Mouse (Mus musculus) MEL (cell line): ENCODE results near the gene Ngb. TPM values are rescaled to one million over a fixed set of nuclear protein-coding genes. Genes with fewer than 3 reads are reported as not detected.

ENCODE experiments used
- DNase-seq: peaks from one replicate; pipeline ENCODE4 v3.0.0; 2011; ENCODE audit warnings: low read depth, low spot score
- H3K27ac ChIP-seq: 2 replicates; pipeline ENCODE4 v1.5.1; 2012; ENCODE audit warnings: low read depth, mild to moderate bottlenecking, control low read depth, low read length, moderate library complexity; ENCODE audit not compliant: control insufficient read depth
- H3K27me3 ChIP-seq, 2 experiments: fragments of 150-350 bp in 1 of 2; sonication (generic) in 1 of 2; 2 replicates each; pipeline ENCODE4 v1.6.1; 2012; ENCODE audit warnings: low read length in 2 of 2, mild to moderate bottlenecking in 2 of 2, improper control_type of control experiment in 1 of 2, moderate library complexity in 1 of 2; ENCODE audit not compliant: insufficient read depth in 2 of 2, control insufficient read depth in 1 of 2
- H3K36me3 ChIP-seq, 2 experiments: 2 replicates each; pipeline ENCODE4 v1.6.1; 2012 to 2014; ENCODE audit warnings: low read length in 2 of 2, improper control_type of control experiment in 1 of 2, inconsistent platforms in 1 of 2, mild to moderate bottlenecking in 1 of 2; ENCODE audit not compliant: insufficient read depth in 2 of 2, control insufficient read depth in 1 of 2
- H3K4me1 ChIP-seq, 2 experiments: fragments of 150-350 bp in 1 of 2; sonication (generic) in 1 of 2; 2 replicates each; pipeline ENCODE4 v1.6.1; 2012; ENCODE audit warnings: low read length in 2 of 2, improper control_type of control experiment in 1 of 2, mild to moderate bottlenecking in 1 of 2; ENCODE audit not compliant: insufficient read depth in 2 of 2, control insufficient read depth in 1 of 2
- H3K4me3 ChIP-seq, 2 experiments: fragments of 150-350 bp in 1 of 2; sonication (generic) in 1 of 2; 2 replicates each; pipeline ENCODE4 v1.5.1; 2012; ENCODE audit warnings: low read depth in 2 of 2, low read length in 2 of 2, mild to moderate bottlenecking in 2 of 2, moderate library complexity in 2 of 2, control low read depth in 1 of 2, improper control_type of control experiment in 1 of 2; ENCODE audit not compliant: control insufficient read depth in 1 of 2, insufficient read depth in 1 of 2
- H3K79me2 ChIP-seq: 2 replicates; pipeline ENCODE4 v1.6.1; 2012; ENCODE audit warnings: mild to moderate bottlenecking, low read length, moderate library complexity; ENCODE audit not compliant: control insufficient read depth, poor library complexity, insufficient read depth
- H3K9ac ChIP-seq: 2 replicates; pipeline ENCODE4 v1.6.1; 2012; ENCODE audit warnings: low read depth, mild to moderate bottlenecking, control low read depth, low read length, moderate library complexity; ENCODE audit not compliant: control insufficient read depth, poor library complexity, severe bottlenecking
- H3K9me3 ChIP-seq: fragments of 150-350 bp; sonication (generic); replicated peaks from 2 replicates; pipeline ENCODE4 v1.6.1; 2012; ENCODE audit warnings: mild to moderate bottlenecking, low read length, improper control_type of control experiment, moderate library complexity; ENCODE audit not compliant: insufficient read depth
- CHD1 ChIP-seq: IDR thresholded peaks from 2 replicates; pipeline ENCODE4 v1.6.1; 2012; ENCODE audit warnings: low read depth, mild to moderate bottlenecking, inconsistent platforms, low read length, improper control_type of control experiment
- E2F4 ChIP-seq: IDR thresholded peaks from 2 replicates; pipeline ENCODE4 v1.6.1; 2011; ENCODE audit warnings: low read depth, low read length, improper control_type of control experiment, borderline replicate concordance
- ELF1 ChIP-seq: IDR thresholded peaks from 2 replicates; pipeline ENCODE4 v1.6.1; 2014; ENCODE audit warnings: low read depth, mild to moderate bottlenecking, inconsistent platforms, low read length, improper control_type of control experiment, moderate library complexity
- EP300 ChIP-seq, 2 experiments: IDR thresholded peaks; 2 replicates each; pipeline ENCODE4 v1.6.1; 2011; ENCODE audit warnings: improper control_type of control experiment in 2 of 2, low read length in 2 of 2, low read depth in 1 of 2, mild to moderate bottlenecking in 1 of 2
- ETS1 ChIP-seq: IDR thresholded peaks from 2 replicates; pipeline ENCODE4 v1.6.1; 2012; ENCODE audit warnings: low read depth, mild to moderate bottlenecking, inconsistent platforms, low read length, improper control_type of control experiment, moderate library complexity
- JUND ChIP-seq: IDR thresholded peaks from 2 replicates; pipeline ENCODE4 v1.6.1; 2011; ENCODE audit warnings: low read depth, mild to moderate bottlenecking, improper control_type of control experiment, low read length
- KAT2A ChIP-seq: conservative IDR thresholded peaks from 2 replicates; pipeline ENCODE4 v1.6.1; 2012; ENCODE audit warnings: low read depth, low read length, improper control_type of control experiment, inconsistent platforms
- MAFK ChIP-seq: IDR thresholded peaks from 2 replicates; pipeline ENCODE4 v1.6.1; 2011; ENCODE audit warnings: low read depth, mild to moderate bottlenecking, low read length, improper control_type of control experiment, borderline replicate concordance
- MAZ ChIP-seq: IDR thresholded peaks from 2 replicates; pipeline ENCODE4 v1.6.1; 2012; ENCODE audit warnings: low read depth, mild to moderate bottlenecking, inconsistent platforms, low read length, improper control_type of control experiment
- MEF2A ChIP-seq: IDR thresholded peaks from 2 replicates; pipeline ENCODE4 v1.6.1; 2014; ENCODE audit warnings: low read depth, mild to moderate bottlenecking, inconsistent platforms, low read length, improper control_type of control experiment; ENCODE audit not compliant: poor library complexity, insufficient replicate concordance, severe bottlenecking; ENCODE audit errors: extremely low read depth
- MXI1 ChIP-seq: IDR thresholded peaks from 2 replicates; pipeline ENCODE4 v1.6.1; 2011; ENCODE audit warnings: mild to moderate bottlenecking, low read depth, low read length, improper control_type of control experiment
- MYC ChIP-seq: IDR thresholded peaks from 2 replicates; pipeline ENCODE4 v1.6.1; 2011; ENCODE audit warnings: low read depth, mild to moderate bottlenecking, low read length, improper control_type of control experiment, moderate library complexity
- NELFE ChIP-seq: IDR thresholded peaks from 2 replicates; pipeline ENCODE4 v1.6.1; 2011; ENCODE audit warnings: low read depth, low read length, improper control_type of control experiment
- NRF1 ChIP-seq: IDR thresholded peaks from 2 replicates; pipeline ENCODE4 v1.6.1; 2014; ENCODE audit warnings: low read depth, mild to moderate bottlenecking, inconsistent platforms, low read length, improper control_type of control experiment, moderate library complexity; ENCODE audit not compliant: poor library complexity, insufficient read depth, severe bottlenecking
- POLR2A ChIP-seq, 2 experiments: IDR thresholded peaks; 2 replicates each; pipeline ENCODE4 v1.6.1; 2011 to 2012; ENCODE audit warnings: low read length in 2 of 2, mild to moderate bottlenecking in 2 of 2, control low read depth in 1 of 2, improper control_type of control experiment in 1 of 2, low read depth in 1 of 2, moderate library complexity in 1 of 2; ENCODE audit not compliant: control insufficient read depth in 1 of 2, insufficient read depth in 1 of 2, poor library complexity in 1 of 2
- POLR2AphosphoS5 ChIP-seq: IDR thresholded peaks from 2 replicates; pipeline ENCODE4 v1.6.1; 2012; ENCODE audit warnings: low read depth, borderline replicate concordance, mild to moderate bottlenecking, inconsistent platforms, low read length, moderate library complexity, mixed read lengths
- RAD21 ChIP-seq: IDR thresholded peaks from 2 replicates; pipeline ENCODE4 v1.6.1; 2011; ENCODE audit warnings: mild to moderate bottlenecking, low read depth, low read length, improper control_type of control experiment
- RCOR1 ChIP-seq: IDR thresholded peaks from 2 replicates; pipeline ENCODE4 v1.6.1; 2012; ENCODE audit warnings: low read depth, mild to moderate bottlenecking, inconsistent platforms, low read length, improper control_type of control experiment
- SIN3A ChIP-seq: IDR thresholded peaks from 2 replicates; pipeline ENCODE4 v1.6.1; 2012; ENCODE audit warnings: low read length, improper control_type of control experiment, inconsistent platforms
- SMC3 ChIP-seq: IDR thresholded peaks from 2 replicates; pipeline ENCODE4 v1.6.1; 2011; ENCODE audit warnings: low read depth, low read length, improper control_type of control experiment
- TAL1 ChIP-seq: IDR thresholded peaks from 2 replicates; pipeline ENCODE4 v1.6.1; 2012; ENCODE audit warnings: mild to moderate bottlenecking, inconsistent platforms, low read length, moderate library complexity, mixed read lengths
- TCF12 ChIP-seq: IDR thresholded peaks from 2 replicates; pipeline ENCODE4 v1.6.1; 2014; ENCODE audit warnings: low read depth, mild to moderate bottlenecking, inconsistent platforms, low read length, improper control_type of control experiment, moderate library complexity
- UBTF ChIP-seq: IDR thresholded peaks from 2 replicates; pipeline ENCODE4 v1.6.1; 2012; ENCODE audit warnings: low read depth, mild to moderate bottlenecking, inconsistent platforms, low read length, improper control_type of control experiment, moderate library complexity, borderline replicate concordance; ENCODE audit not compliant: insufficient read depth
- USF1 ChIP-seq: IDR thresholded peaks from 2 replicates; pipeline ENCODE4 v1.6.1; 2014; ENCODE audit warnings: low read depth, mild to moderate bottlenecking, inconsistent platforms, low read length, improper control_type of control experiment, moderate library complexity
- USF2 ChIP-seq, 2 experiments: IDR thresholded peaks; 2 replicates each; pipeline ENCODE4 v1.6.1; 2011 to 2012; ENCODE audit warnings: improper control_type of control experiment in 2 of 2, low read length in 2 of 2, borderline replicate concordance in 1 of 2, inconsistent platforms in 1 of 2, low read depth in 1 of 2, mild to moderate bottlenecking in 1 of 2; ENCODE audit not compliant: insufficient read depth in 1 of 2
- ZKSCAN1 ChIP-seq: IDR thresholded peaks from 2 replicates; pipeline ENCODE4 v1.6.1; 2012; ENCODE audit warnings: low read depth, mild to moderate bottlenecking, inconsistent platforms, low read length, improper control_type of control experiment, moderate library complexity
- ZMIZ1 ChIP-seq: IDR thresholded peaks from 2 replicates; pipeline ENCODE4 v1.6.1; 2012; ENCODE audit warnings: low read depth, mild to moderate bottlenecking, inconsistent platforms, low read length, improper control_type of control experiment, moderate library complexity
- ZNF384 ChIP-seq: IDR thresholded peaks from 2 replicates; pipeline ENCODE4 v1.6.1; 2012; ENCODE audit warnings: low read depth, mild to moderate bottlenecking, inconsistent platforms, low read length, improper control_type of control experiment
- polyA plus RNA-seq, 2 experiments: library from polyadenylated mRNA; stranded (reverse) in 1 of 2; unstranded in 1 of 2; fragments of >175 nt in 1 of 2; fragments of >200 nt in 1 of 2; gene quantifications; 2 replicates each; pipeline versions ENCODE4 v1.2.1 to v1.2.4; 2012; ENCODE audit warnings: low replicate concordance in 2 of 2, low read depth in 1 of 2; ENCODE audit not compliant: insufficient read length in 2 of 2, insufficient read depth in 1 of 2, missing spikeins in 1 of 2
- total RNA-seq: library from RNA; depleted of rRNA; stranded (reverse); fragments of 300-350 nt; gene quantifications from 2 replicates; pipeline ENCODE4 v1.2.3, GENCODE M21; 2012

The Ngb gene
- total and polyA plus RNA-seq, 3 experiments = not detected

GRCm38 (mm10) chr12:87054873-87055272, 47.5 kb downstream of the Ngb start:
- Histone ChIP-seq H3K79me2 (no peaks in the 10 kb centered on the region), H3K4me1 (peaks cover 0 to 3% of the 10 kb centered on the region in 2 experiments; a peak in 1 of 4 replicates), H3K27ac (no peak overlapping the region), H3K9ac (no peak overlapping the region), H3K27me3 (peaks cover 0 to 13% of the 10 kb centered on the region in 2 experiments; a peak in 2 of 4 replicates), H3K36me3 (no peaks in the 10 kb centered on the region), H3K4me3 (no peak overlapping the region), H3K9me3 (no peaks in the 10 kb centered on the region)
- no peak for DNase-seq
- TF ChIP-seq TCF12 (no peak), ELF1 (no peak), MXI1 (no peak), SIN3A (no peak), ZMIZ1 (no peak), NRF1 (no peak), MAFK (no peak), RCOR1 (no peak), TAL1 (no peak), E2F4 (no peak), KAT2A (no peak), MEF2A (no peak), NELFE (no peak), POLR2AphosphoS5 (no peak), POLR2A (IDR thresholded peaks at IDR 0.05; ENCODE audit: control insufficient read depth in 1 of 2, insufficient read depth in 1 of 2, low read depth in 1 of 2, low read length in 2 of 2, poor library complexity in 1 of 2) (no peak), MYC (no peak)

- H3K4me3 ChIP-seq = no peak overlapping the region
- no peaks in the 10 kb centered on the region for H3K79me2 ChIP-seq
- DNase-seq = peak; percentile 73
- H3K4me1 ChIP-seq = peaks cover 0 to 3% of the 10 kb centered on the region in 2 experiments; a peak in 1 of 4 replicates
- H3K36me3 ChIP-seq = no peaks in the 10 kb centered on the region
- H3K27ac ChIP-seq = no peak overlapping the region
- H3K9ac ChIP-seq = no peak overlapping the region
- no peaks in the 10 kb centered on the region for H3K9me3 ChIP-seq
- peaks cover 0 to 16% of the 10 kb centered on the region in 2 experiments; a peak in 2 of 4 replicates for H3K27me3 ChIP-seq
- no peak for TF ChIP-seq RCOR1
- TF ChIP-seq POLR2A (IDR thresholded peaks at IDR 0.05; ENCODE audit: control insufficient read depth in 1 of 2, insufficient read depth in 1 of 2, low read depth in 1 of 2, low read length in 2 of 2, poor library complexity in 1 of 2) = no peak
- TF ChIP-seq POLR2AphosphoS5 = no peak
- TF ChIP-seq SMC3 = peak; percentile 75
- no peak for TF ChIP-seq MEF2A
- TF ChIP-seq ZMIZ1 = no peak
- TF ChIP-seq SIN3A = no peak
- TF ChIP-seq NRF1 = no peak
- TF ChIP-seq JUND = no peak
- TF ChIP-seq NELFE = no peak
- no peak for TF ChIP-seq USF1
- peak; percentile 75 for TF ChIP-seq RAD21
- no peak for TF ChIP-seq MAZ
- no peak for TF ChIP-seq CHD1
- no peak for TF ChIP-seq EP300 (IDR thresholded peaks at IDR 0.05; ENCODE audit: low read depth in 1 of 2, low read length in 2 of 2)
- no peak for TF ChIP-seq KAT2A
- TF ChIP-seq ETS1 = no peak
- no peak for TF ChIP-seq USF2 (IDR thresholded peaks at IDR 0.05; ENCODE audit: borderline replicate concordance in 1 of 2, insufficient read depth in 1 of 2, low read depth in 1 of 2, low read length in 2 of 2)
- no peak for TF ChIP-seq ZNF384
- no peak for TF ChIP-seq ZKSCAN1
- TF ChIP-seq UBTF = no peak
Observed at GRCm38 (mm10) chr12:87052661-87053321, 49.5 kb downstream of the Ngb start.
